Mouse (Mus musculus) kidney, postnatal 0 days (tissue): ENCODE results near the gene Cbx1. TPM values are rescaled to one million over a fixed set of nuclear protein-coding genes. Genes with fewer than 3 reads are reported as not detected.
A peak's percentile ranks its signal among the peaks of the same experiment; 100 is the strongest.

Source experiments
- ATAC-seq: fragments of 200-750 bp; cut with Nextera tagmentation; replicated peaks from 2 replicates; pipeline ENCODE4 v1.8.0; 2017; ENCODE audit warnings: low read depth, moderate number of reproducible peaks, moderate TSS enrichment, moderate library complexity; ENCODE audit not compliant: low FRiP score
- DNase-seq: peaks from one replicate; pipeline ENCODE4 v3.0.0-alpha.2; 2016; ENCODE audit warnings: low spot score
- H3K27ac ChIP-seq: fragments of 300-500 bp; sonication (generic); 2 replicates; pipeline ENCODE4 v1.5.1; 2014; ENCODE audit warnings: mild to moderate bottlenecking
- H3K27me3 ChIP-seq: fragments of 300-500 bp; sonication (generic); 2 replicates; pipeline ENCODE4 v1.6.1; 2014; ENCODE audit warnings: low read length, mixed read lengths; ENCODE audit not compliant: insufficient read depth
- H3K36me3 ChIP-seq: fragments of 300-500 bp; sonication (generic); 2 replicates; pipeline ENCODE4 v1.6.1; 2014; ENCODE audit warnings: low read length, mixed read lengths; ENCODE audit not compliant: insufficient read depth
- H3K4me1 ChIP-seq: fragments of 300-500 bp; sonication (generic); replicated peaks from 2 replicates; pipeline ENCODE4 v1.6.1; 2014; ENCODE audit warnings: antibody characterized with exemption, low read length, mixed read lengths; ENCODE audit not compliant: insufficient read depth
- H3K4me2 ChIP-seq: fragments of 300-500 bp; sonication (generic); 2 replicates; pipeline ENCODE4 v1.6.1; 2014; ENCODE audit warnings: mild to moderate bottlenecking, low read length, moderate library complexity, mixed read lengths
- H3K4me3 ChIP-seq: fragments of 300-500 bp; sonication (generic); replicated peaks from 2 replicates; pipeline ENCODE4 v1.5.1; 2014; ENCODE audit warnings: low read depth, low read length
- H3K9ac ChIP-seq: fragments of 300-500 bp; sonication (generic); 2 replicates; pipeline ENCODE4 v1.6.1; 2014; ENCODE audit warnings: low read depth, low read length
- H3K9me3 ChIP-seq: fragments of 300-500 bp; sonication (generic); replicated peaks from 2 replicates; pipeline ENCODE4 v1.6.1; 2016; ENCODE audit warnings: low read length, inconsistent platforms, mixed read lengths
- CTCF ChIP-seq: IDR thresholded peaks from 2 replicates; pipeline ENCODE4 v1.5.1; 2016; ENCODE audit warnings: antibody characterized with exemption, low read depth, mild to moderate bottlenecking, moderate library complexity
- WGBS: fragments of 180-500 bp; shearing (Covaris S2); extraction: QIAGEN DNeasy Blood & Tissue Kit; methylation state at CpG from one replicate; pipeline ENCODE4 v1.1.7; 2014; 5-methylcytosine and 5-hydroxymethylcytosine counted together
- polyA plus RNA-seq: library from polyadenylated mRNA; unstranded; fragments of >200 nt; fragmentation: Nextera tagmentation; extraction: Ambion mirVana; gene quantifications from 2 replicates; pipeline ENCODE4 v1.2.1, GENCODE M21; 2015

Gene Cbx1
- polyA plus RNA-seq, 1 experiment from 2014 or later: 101 TPM

DNA sequence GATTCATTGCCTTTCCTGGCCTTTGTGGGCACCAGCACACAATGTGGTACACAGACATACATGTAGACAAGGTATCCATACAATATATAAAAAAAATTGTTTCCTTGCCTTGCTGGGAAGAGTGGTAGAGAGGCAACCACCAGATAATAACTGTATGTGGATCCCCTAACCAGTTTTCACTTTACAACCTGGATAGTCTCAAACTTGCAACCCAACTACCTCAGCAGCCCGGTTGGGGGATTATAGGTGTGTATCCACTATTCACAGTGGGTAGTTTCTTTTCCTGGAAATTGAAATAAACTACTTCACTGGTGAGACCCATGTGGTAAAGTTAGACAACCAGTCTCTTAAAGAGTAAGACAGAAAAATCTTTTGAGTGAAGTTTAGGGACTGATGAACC is 27.6 kb downstream of the Cbx1 start:
- Histone ChIP-seq H3K4me3 (no peak overlapping the region), H3K4me1 (no peaks in the 10 kb centered on the region), H3K4me2 (no peak overlapping the region), H3K27me3 (no peaks in the 10 kb centered on the region), H3K9me3 (no peaks in the 10 kb centered on the region), H3K27ac (no peak overlapping the region), H3K36me3 (peaks cover 70% of the 10 kb centered on the region), H3K9ac (no peak overlapping the region)
- TF ChIP-seq CTCF: no peak
- WGBS: 85% methylated on average over 1 of the region's 1 CpGs
- no peak for DNase-seq
- no peak for ATAC-seq

DNA sequence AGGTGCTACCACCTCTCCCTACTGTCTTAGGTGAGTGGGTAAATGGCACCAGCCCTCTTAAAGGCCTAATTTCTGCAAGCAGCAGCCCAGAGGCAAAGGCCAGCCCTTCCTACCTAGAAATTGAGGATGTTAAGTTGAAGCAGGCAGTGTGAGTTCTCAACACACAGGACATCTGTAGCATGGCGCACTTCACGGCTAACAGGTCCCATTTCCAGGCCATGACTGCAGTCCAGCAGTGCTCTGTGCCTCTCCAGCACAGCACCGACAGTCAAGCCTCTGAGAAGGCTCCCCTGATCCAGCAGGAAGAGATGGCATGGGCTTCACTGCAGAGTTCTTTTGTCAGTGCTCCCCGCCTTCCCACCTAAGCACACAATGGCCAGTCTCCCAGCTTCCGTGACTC is 28.1 kb downstream of the Cbx1 start:
- Histone ChIP-seq H3K4me2 (no peak overlapping the region), H3K4me1 (no peaks in the 10 kb centered on the region), H3K9me3 (no peaks in the 10 kb centered on the region), H3K36me3 (peaks cover 70% of the 10 kb centered on the region), H3K9ac (no peak overlapping the region), H3K4me3 (no peak overlapping the region), H3K27me3 (no peaks in the 10 kb centered on the region), H3K27ac (no peak overlapping the region)
- no peak for DNase-seq
- 85% methylated on average over 5 of the region's 5 CpGs for WGBS
- TF ChIP-seq CTCF: no peak
- no peak for ATAC-seq

DNA sequence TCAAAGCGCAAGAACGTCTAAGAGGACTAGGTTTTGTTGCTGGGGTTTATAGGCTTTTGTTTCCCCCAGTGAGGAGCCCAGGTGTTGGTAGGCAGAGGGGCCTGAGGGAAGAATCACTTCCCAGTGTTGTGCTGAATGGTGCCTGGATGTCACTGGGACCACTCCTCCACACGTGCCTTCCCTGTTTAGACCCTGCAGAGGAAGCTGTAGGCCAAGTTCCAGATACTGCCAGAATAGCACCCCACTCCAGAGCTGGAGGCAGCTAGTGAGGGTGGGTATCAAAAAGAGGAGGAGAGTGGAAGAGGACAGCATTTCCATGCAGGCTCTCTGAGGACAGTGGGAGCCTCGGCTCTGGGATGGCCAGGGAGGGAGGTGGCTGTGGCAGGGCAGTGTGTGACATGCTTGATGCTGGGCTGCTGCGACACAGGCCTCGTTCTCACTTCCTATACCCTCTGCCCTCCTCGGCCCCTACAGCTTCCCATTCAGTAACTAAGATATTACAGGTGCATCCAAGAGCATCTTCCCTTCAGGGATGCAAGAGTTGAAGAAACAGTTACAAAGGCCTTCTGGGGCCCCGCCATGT is 29.3 kb downstream of the Cbx1 start:
- WGBS: 68% methylated on average over 8 of the region's 8 CpGs
- Histone ChIP-seq H3K9ac (no peak overlapping the region), H3K9me3 (no peaks in the 10 kb centered on the region), H3K4me2 (no peak overlapping the region), H3K27ac (no peak overlapping the region), H3K4me3 (no peak overlapping the region), H3K36me3 (peaks cover 71% of the 10 kb centered on the region), H3K27me3 (no peaks in the 10 kb centered on the region), H3K4me1 (peaks cover 9% of the 10 kb centered on the region)
- no peak for ATAC-seq
- no peak for DNase-seq
- TF ChIP-seq CTCF: no peak

DNA sequence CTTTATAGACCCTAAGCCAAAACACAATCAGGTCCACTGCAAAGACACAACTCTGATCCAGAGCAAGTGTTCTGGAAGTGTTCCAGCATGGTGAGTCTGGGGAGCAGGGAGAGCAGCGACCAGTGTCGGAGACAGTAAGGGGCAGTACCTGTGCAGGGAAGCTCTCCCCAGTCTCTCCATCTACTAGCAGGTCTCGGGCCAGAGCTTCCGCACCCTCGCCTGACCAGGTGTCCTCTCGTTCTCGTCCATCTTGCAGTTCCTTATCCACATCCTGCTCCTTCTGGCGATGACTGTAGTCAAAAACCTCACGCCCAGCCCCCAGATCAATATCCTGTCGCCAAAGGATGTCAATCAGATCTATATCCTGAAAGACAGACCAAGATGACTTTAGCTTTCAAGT is 33.0 kb downstream of the Cbx1 start:
- no peak overlapping the region for H3K4me2 ChIP-seq
- no peak for ATAC-seq
- H3K36me3 ChIP-seq: peaks cover 54% of the 10 kb centered on the region
- no peak overlapping the region for H3K9ac ChIP-seq
- H3K4me1 ChIP-seq: peaks cover 38% of the 10 kb centered on the region
- H3K9me3 ChIP-seq: no peaks in the 10 kb centered on the region
- H3K4me3 ChIP-seq: no peak overlapping the region
- DNase-seq: no peak
- TF ChIP-seq CTCF: no peak
- H3K27ac ChIP-seq: 0 out of 2 replicates have a peak overlapping the region, but pooled peaks have one; percentile 1
- no peaks in the 10 kb centered on the region for H3K27me3 ChIP-seq
- 88% methylated on average over 10 of the region's 10 CpGs for WGBS

DNA sequence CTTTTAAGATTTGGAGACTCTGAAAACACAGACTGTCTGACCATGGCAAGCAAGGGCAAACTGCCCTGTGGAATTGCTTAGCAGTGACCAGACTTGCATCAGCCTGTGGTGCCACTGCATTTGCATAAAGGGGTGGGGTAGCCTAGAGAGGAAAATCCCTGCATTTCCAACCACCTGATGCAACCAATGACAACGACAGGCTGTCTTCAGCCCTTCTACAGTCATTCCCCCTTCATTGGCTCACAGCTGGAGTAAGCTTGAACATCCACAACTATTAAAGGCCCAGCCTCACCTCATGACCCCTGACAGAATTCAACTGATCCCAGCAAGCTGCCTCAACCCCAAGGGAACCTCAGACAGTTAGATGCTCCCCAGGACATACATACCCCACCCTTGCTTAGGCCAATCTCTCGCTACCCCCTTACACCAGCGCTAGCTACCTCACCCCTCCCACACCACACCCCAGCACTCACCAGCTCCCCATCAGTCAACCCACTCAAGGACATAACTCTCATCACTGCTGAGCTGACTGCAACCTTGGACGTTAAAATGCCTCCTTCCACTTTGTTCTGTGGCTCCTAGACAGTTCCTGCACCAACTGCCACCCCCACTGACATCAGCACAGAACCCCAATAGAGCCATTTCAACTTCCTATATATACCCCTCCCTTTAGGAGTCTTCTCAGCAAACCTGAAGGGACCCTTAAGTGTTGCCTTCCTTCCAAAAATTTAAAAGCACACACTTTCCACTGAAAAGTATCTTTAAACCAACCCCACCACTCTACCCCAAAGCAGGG is 33.9 kb downstream of the Cbx1 start:
- Histone ChIP-seq H3K9me3 (no peaks in the 10 kb centered on the region), H3K27me3 (no peaks in the 10 kb centered on the region), H3K4me2 (peak overlapping the region; percentile 79), H3K36me3 (peaks cover 45% of the 10 kb centered on the region), H3K4me1 (peaks cover 47% of the 10 kb centered on the region), H3K4me3 (peak overlapping the region; percentile 35), H3K9ac (no peak overlapping the region), H3K27ac (0 out of 2 replicates have a peak overlapping the region, but pooled peaks have one; percentile 43)
- no peak for DNase-seq
- ATAC-seq: no peak
- TF ChIP-seq CTCF: no peak
- WGBS: 43% methylated on average over 4 of the region's 4 CpGs

DNA sequence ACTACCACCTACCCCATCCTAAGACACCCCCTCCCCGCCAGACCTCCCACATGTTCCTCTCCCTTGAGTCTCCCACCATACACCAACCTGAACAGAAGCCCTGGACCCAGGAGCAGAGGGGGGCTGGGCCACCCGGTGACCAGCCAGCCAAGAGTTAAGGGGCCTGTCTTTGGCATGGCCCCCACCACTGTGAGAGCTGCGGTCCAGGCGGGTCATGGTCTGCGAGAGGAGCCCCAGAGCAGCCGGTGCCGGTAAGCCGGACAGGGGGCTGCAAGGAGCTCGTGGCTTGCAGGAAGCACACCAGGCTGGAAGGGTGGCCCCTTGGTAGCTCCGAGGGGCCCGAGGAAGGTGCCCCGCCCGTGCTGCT is 34.5 kb downstream of the Cbx1 start:
- WGBS: 5% methylated on average over 13 of the region's 13 CpGs
- Histone ChIP-seq H3K36me3 (peaks cover 40% of the 10 kb centered on the region), H3K4me2 (peak overlapping the region; percentile 79), H3K9me3 (no peaks in the 10 kb centered on the region), H3K4me3 (peak overlapping the region; percentile 35), H3K9ac (peak overlapping the region; percentile 40), H3K27ac (peak overlapping the region; percentile 43; the same call in 1 of the 2 replicates), H3K27me3 (no peaks in the 10 kb centered on the region), H3K4me1 (peaks cover 51% of the 10 kb centered on the region)
- no peak for DNase-seq
- peak; percentile 11 for ATAC-seq
- TF ChIP-seq CTCF: no peak
